10 mouse cellular contexts compared by ENCODE assay signal in the genomic region with DNA sequence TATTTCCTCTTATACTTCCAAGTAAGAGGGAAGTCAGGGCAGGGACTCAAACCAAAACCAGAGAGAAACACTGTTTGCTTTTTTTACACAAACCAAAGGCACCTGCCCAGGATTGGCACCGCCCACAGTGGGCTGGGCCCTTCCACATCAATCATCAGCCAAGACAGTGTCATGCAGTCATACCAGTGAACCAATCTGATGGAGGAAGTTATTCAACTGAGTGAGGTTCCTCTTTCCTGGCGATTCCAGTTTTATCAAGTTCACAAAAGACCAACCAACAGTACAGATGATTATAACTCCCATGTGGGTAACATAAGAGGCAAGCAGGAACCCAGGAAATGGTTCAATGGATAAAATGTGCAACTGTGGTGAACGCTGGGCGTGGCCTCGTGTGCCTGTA.
A peak's percentile ranks its signal among the peaks of the same experiment; 100 is the strongest.
DNase-seq lines count a peak whose midpoint lies in the region; ATAC-seq and TF ChIP-seq lines count a peak whose summit lies in the region.
"Had no signal": no experiment of that assay in that cellular context is flagged by ENCODE, and none has a peak within 500 bp of the region (broad histone marks: within the 10 kb centered on the region; RNA-seq: fewer than 3 reads in every experiment).

No protein-coding gene starts in this region.

- TF ChIP-seq POLR2A in spleen, adult 2 months (IDR thresholded peaks at IDR 0.05; ENCODE audit: low read depth, low read length), result no peak

- 83% methylated on average over 5 of the region's 5 CpGs for WGBS in heart, embryonic 10.5 days
- WGBS in spleen, adult 2 months, result 8% methylated on average over 5 of the region's 5 CpGs
- WGBS in lung, embryonic 16.5 days, result 74% methylated on average over 5 of the region's 5 CpGs
- 96% methylated on average over 5 of the region's 5 CpGs for WGBS in midbrain, embryonic 14.5 days

- no peak for TF ChIP-seq CTCF in spleen, adult 2 months (IDR thresholded peaks at IDR 0.05; ENCODE audit: extremely low read depth, insufficient read depth, insufficient read length, insufficient replicate concordance)

- DNase-seq in heart, embryonic 10.5 days (ENCODE audit: low spot score), result peak; percentile 17
- DNase-seq in heart, postnatal 25 days (ENCODE audit: low spot score), result no peak
- DNase-seq in spleen, adult 2 months (ENCODE audit: low read depth in 1 of 2, low spot score in 2 of 2), result peak; percentile 14 to 30
- no peak for DNase-seq in spleen, postnatal 4 days (ENCODE audit: low spot score in 2 of 2)
- DNase-seq in thymus, postnatal 14 days, result peak; percentile 15
- no peak for DNase-seq in gastrocnemius, adult 8-10 months (ENCODE audit: low spot score in 2 of 2)
- DNase-seq in midbrain, embryonic 14.5 days, result no peak

- peak; percentile 43 for ATAC-seq in lung, embryonic 16.5 days (ENCODE audit: low read depth)
- no peak for ATAC-seq in midbrain, embryonic 14.5 days (ENCODE audit: low FRiP score, low TSS enrichment)

- no peaks in the 10 kb centered on the region for H3K9me3 ChIP-seq in heart, embryonic 10.5 days
- no peaks in the 10 kb centered on the region for H3K9me3 ChIP-seq in lung, embryonic 16.5 days (ENCODE audit: control insufficient read depth, low read length)
- H3K9me3 ChIP-seq in midbrain, embryonic 14.5 days (ENCODE audit: control insufficient read depth, low read length), result no peaks in the 10 kb centered on the region
- H3K9me3 ChIP-seq: neural tube, embryonic 12.5 days had no signal

- no peak overlapping the region for H3K27ac ChIP-seq in heart, embryonic 10.5 days
- H3K27ac ChIP-seq in spleen, adult 2 months (ENCODE audit: insufficient read depth, low read length), result no peak overlapping the region
- H3K27ac ChIP-seq in lung, embryonic 16.5 days (ENCODE audit: low read length), result peak overlapping the region; percentile 65
- H3K27ac ChIP-seq in midbrain, embryonic 14.5 days (replicated peaks; ENCODE audit: low read depth, low read length), result no peak overlapping the region
- H3K27ac ChIP-seq: kidney, postnatal 0 days; neural tube, embryonic 12.5 days had no signal

- no peak overlapping the region for H3K9ac ChIP-seq in lung, embryonic 16.5 days (ENCODE audit: low read length)
- no peak overlapping the region for H3K9ac ChIP-seq in midbrain, embryonic 14.5 days (replicated peaks; ENCODE audit: low read length)
- H3K9ac ChIP-seq: neural tube, embryonic 12.5 days had no signal

- no peaks in the 10 kb centered on the region for H3K36me3 ChIP-seq in heart, embryonic 10.5 days
- no peaks in the 10 kb centered on the region for H3K36me3 ChIP-seq in spleen, adult 2 months (ENCODE audit: control insufficient read depth, insufficient read depth, low read length)
- no peaks in the 10 kb centered on the region for H3K36me3 ChIP-seq in lung, embryonic 16.5 days (ENCODE audit: control insufficient read depth, insufficient read depth, low read length)
- no peaks in the 10 kb centered on the region for H3K36me3 ChIP-seq in midbrain, embryonic 14.5 days (ENCODE audit: control insufficient read depth, insufficient read depth, low read length)
- H3K36me3 ChIP-seq: neural tube, embryonic 12.5 days had no signal

- intact Hi-C loops in heart, postnatal 25 days (cut with DNase I), result no loop called here

- H3K27me3 ChIP-seq in heart, embryonic 10.5 days (ENCODE audit: insufficient read depth, poor library complexity, severe bottlenecking), result no peaks in the 10 kb centered on the region
- no peaks in the 10 kb centered on the region for H3K27me3 ChIP-seq in spleen, adult 2 months (ENCODE audit: control insufficient read depth, insufficient read depth, low read length)
- H3K27me3 ChIP-seq in lung, embryonic 16.5 days (ENCODE audit: control insufficient read depth, insufficient read depth, low read depth, low read length), result no peaks in the 10 kb centered on the region
- H3K27me3 ChIP-seq in midbrain, embryonic 14.5 days (ENCODE audit: control insufficient read depth, insufficient read depth, low read length), result no peaks in the 10 kb centered on the region
- H3K27me3 ChIP-seq: neural tube, embryonic 12.5 days had no signal

- H3K4me1 ChIP-seq in heart, embryonic 10.5 days, result 0 out of 2 replicates have a peak, but pooled peaks cover 3% of the 10 kb centered on the region
- H3K4me1 ChIP-seq in spleen, adult 2 months (ENCODE audit: control insufficient read depth, insufficient read depth, insufficient read length), result peaks cover 4% of the 10 kb centered on the region; the same call in 1 of the 2 replicates
- peaks cover 4% of the 10 kb centered on the region; the same call in 1 of the 2 replicates for H3K4me1 ChIP-seq in lung, embryonic 16.5 days (replicated peaks; ENCODE audit: control insufficient read depth, insufficient read depth, low read length)
- no peaks in the 10 kb centered on the region; the same call in 1 of the 2 replicates for H3K4me1 ChIP-seq in midbrain, embryonic 14.5 days (ENCODE audit: control insufficient read depth, insufficient read depth, low read length)

- no peak overlapping the region for H3K4me3 ChIP-seq in heart, embryonic 10.5 days
- no peak overlapping the region for H3K4me3 ChIP-seq in spleen, adult 2 months (ENCODE audit: extremely low read depth, insufficient read depth, insufficient read length)
- H3K4me3 ChIP-seq in lung, embryonic 16.5 days (ENCODE audit: low read length), result no peak overlapping the region
- H3K4me3 ChIP-seq in midbrain, embryonic 14.5 days (replicated peaks; ENCODE audit: low read depth, low read length), result no peak overlapping the region
- H3K4me3 ChIP-seq: neural tube, embryonic 12.5 days had no signal

- no peak overlapping the region for H3K4me2 ChIP-seq in lung, embryonic 16.5 days (ENCODE audit: low read depth, low read length)
- no peak overlapping the region for H3K4me2 ChIP-seq in midbrain, embryonic 14.5 days (ENCODE audit: low read length)
- H3K4me2 ChIP-seq: neural tube, embryonic 12.5 days had no signal

Comparison
In these comparisons a context has a peak if more than half of its experiments do, and no peak if none do; other contexts are left out.
1. DNase-seq: peak in heart, embryonic 10.5 days (single experiment), spleen, adult 2 months (2 of 2) and thymus, postnatal 14 days (single experiment); none in heart, postnatal 25 days (single experiment), spleen, postnatal 4 days (0 of 2), gastrocnemius, adult 8-10 months (0 of 2) and midbrain, embryonic 14.5 days (single experiment).